Mouse (Mus musculus) limb, embryonic 13.5 days (tissue): ENCODE measurements around the gene Rec114. TPM values are rescaled to one million over a fixed set of nuclear protein-coding genes. Genes with fewer than 3 reads are reported as not detected.

Experiments used
- ATAC-seq: fragments of 200-750 bp; cut with Nextera tagmentation; 2 replicates; pipeline ENCODE4 v1.8.0; 2017; ENCODE audit warnings: low read depth, moderate number of reproducible peaks, moderate TSS enrichment; ENCODE audit not compliant: low FRiP score
- H3K27ac ChIP-seq: fragments of 300-500 bp; sonication (generic); 2 replicates; pipeline ENCODE4 v1.5.1; 2015; ENCODE audit warnings: inconsistent platforms, mild to moderate bottlenecking, moderate library complexity
- H3K27me3 ChIP-seq: fragments of 300-500 bp; sonication (generic); 2 replicates; pipeline ENCODE4 v1.6.1; 2015; ENCODE audit warnings: mild to moderate bottlenecking, inconsistent platforms
- H3K36me3 ChIP-seq: fragments of 300-500 bp; sonication (generic); 2 replicates; pipeline ENCODE4 v1.6.1; 2015; ENCODE audit warnings: inconsistent platforms, mild to moderate bottlenecking, moderate library complexity
- H3K4me1 ChIP-seq: fragments of 300-500 bp; sonication (generic); 2 replicates; pipeline ENCODE4 v1.6.1; 2015; ENCODE audit warnings: inconsistent platforms
- H3K4me2 ChIP-seq: fragments of 300-500 bp; sonication (generic); replicated peaks from 2 replicates; pipeline ENCODE4 v1.6.1; 2015; ENCODE audit warnings: inconsistent platforms, mild to moderate bottlenecking, moderate library complexity
- H3K4me3 ChIP-seq: fragments of 300-500 bp; sonication (generic); 2 replicates; pipeline ENCODE4 v1.5.1; 2015; ENCODE audit warnings: moderate library complexity, mild to moderate bottlenecking, inconsistent platforms
- H3K9ac ChIP-seq: fragments of 300-500 bp; sonication (generic); 2 replicates; pipeline ENCODE4 v1.6.1; 2015; ENCODE audit warnings: mild to moderate bottlenecking, inconsistent platforms
- H3K9me3 ChIP-seq: fragments of 300-500 bp; sonication (generic); 2 replicates; pipeline ENCODE4 v1.6.1; 2016; ENCODE audit warnings: inconsistent platforms
- WGBS: fragments of 180-500 bp; shearing (Covaris S2); methylation state at CpG from one replicate; pipeline ENCODE4 v1.1.7; 2015; 5-methylcytosine and 5-hydroxymethylcytosine counted together
- polyA plus RNA-seq: library from polyadenylated mRNA; unstranded; fragments of >200 nt; fragmentation: Nextera tagmentation; extraction: Ambion mirVana; gene quantifications from 2 replicates; pipeline ENCODE4 v1.2.1, GENCODE M21; 2015

The Rec114 gene
- polyA plus RNA-seq: 2.1 and 2.4 TPM in 2 replicates

GRCm38 (mm10) chr9:58743702-58744248, at the start of gene Rec114:
Rec114 (minus strand) TSS chr9:58743964.
- Histone ChIP-seq H3K9ac (no peak within 1 kb of the TSS), H3K9me3 (no peaks in the 10 kb centered on the region), H3K4me3 (no peak within 1 kb of the TSS), H3K27ac (no peak within 1 kb of the TSS), H3K4me1 (peaks cover 14% of the 10 kb centered on the region), H3K27me3 (no peaks in the 10 kb centered on the region), H3K36me3 (no peaks in the 10 kb centered on the region), H3K4me2 (no peak within 1 kb of the TSS)
- no peak for ATAC-seq
- 85% methylated on average over 3 of the region's 3 CpGs for WGBS

- H3K9me3 ChIP-seq: no peaks in the 10 kb centered on the region
- no peaks in the 10 kb centered on the region for H3K27me3 ChIP-seq
- 57% methylated on average over 3 of the region's 3 CpGs for whole genome bisulfite sequencing
- ATAC-seq: no peak
- H3K27ac ChIP-seq: no peak overlapping the region
- H3K4me1 ChIP-seq: no peaks in the 10 kb centered on the region
- H3K9ac ChIP-seq: no peak overlapping the region
- no peak overlapping the region for H3K4me3 ChIP-seq
- H3K4me2 ChIP-seq: no peak overlapping the region
- H3K36me3 ChIP-seq: no peaks in the 10 kb centered on the region
Observed at GRCm38 (mm10) chr9:58789476-58789875, 45.7 kb upstream of the Rec114 start.

GRCm38 (mm10) chr9:58775363-58775762, 31.6 kb upstream of the Rec114 start:
- H3K27ac ChIP-seq: no peak overlapping the region
- 9% methylated on average over 2 of the region's 2 CpGs for WGBS
- no peak overlapping the region for H3K4me2 ChIP-seq
- no peaks in the 10 kb centered on the region for H3K9me3 ChIP-seq
- no peaks in the 10 kb centered on the region for H3K4me1 ChIP-seq
- no peak overlapping the region for H3K9ac ChIP-seq
- no peaks in the 10 kb centered on the region for H3K27me3 ChIP-seq
- no peak for ATAC-seq
- no peaks in the 10 kb centered on the region for H3K36me3 ChIP-seq
- H3K4me3 ChIP-seq: no peak overlapping the region

- ATAC-seq: no peak
- Histone ChIP-seq H3K9ac (no peak overlapping the region), H3K27me3 (no peaks in the 10 kb centered on the region), H3K9me3 (no peaks in the 10 kb centered on the region), H3K36me3 (no peaks in the 10 kb centered on the region), H3K4me1 (peaks cover 5% of the 10 kb centered on the region; the same call in 1 of the 2 replicates), H3K27ac (no peak overlapping the region), H3K4me2 (no peak overlapping the region), H3K4me3 (no peak overlapping the region)
- whole genome bisulfite sequencing: 64% methylated on average over 3 of the region's 3 CpGs
Observed at GRCm38 (mm10) chr9:58774761-58775160, 31.0 kb upstream of the Rec114 start.

- Histone ChIP-seq H3K4me1 (peaks cover 5% of the 10 kb centered on the region; the same call in 1 of the 2 replicates), H3K9ac (no peak overlapping the region), H3K36me3 (no peaks in the 10 kb centered on the region), H3K9me3 (0 out of 2 replicates have a peak, but pooled peaks cover 2% of the 10 kb centered on the region), H3K27ac (no peak overlapping the region), H3K4me2 (0 out of 2 replicates have a peak overlapping the region, but pooled peaks have one; percentile 21), H3K27me3 (no peaks in the 10 kb centered on the region), H3K4me3 (no peak overlapping the region)
- WGBS: 50% methylated on average over 12 of the region's 12 CpGs
- no peak for ATAC-seq
Observed at GRCm38 (mm10) chr9:58769943-58770342, 26.2 kb upstream of the Rec114 start.

- Histone ChIP-seq H3K4me2 (no peak overlapping the region), H3K4me1 (peaks cover 10% of the 10 kb centered on the region; the same call in 1 of the 2 replicates), H3K9me3 (0 out of 2 replicates have a peak, but pooled peaks cover 2% of the 10 kb centered on the region), H3K36me3 (no peaks in the 10 kb centered on the region), H3K9ac (no peak overlapping the region), H3K27ac (no peak overlapping the region), H3K4me3 (no peak overlapping the region), H3K27me3 (no peaks in the 10 kb centered on the region)
- ATAC-seq: peak; percentile 85
- WGBS: 77% methylated on average over 17 of the region's 17 CpGs
Observed at GRCm38 (mm10) chr9:58766959-58767955, 23.5 kb upstream of the Rec114 start.

- 64% methylated on average over 5 of the region's 5 CpGs for WGBS
- no peak for ATAC-seq
- no peak overlapping the region for H3K9ac ChIP-seq
Observed at GRCm38 (mm10) chr9:58764354-58764753, 20.6 kb upstream of the Rec114 start.

GRCm38 (mm10) chr9:58763114-58763513, 19.4 kb upstream of the Rec114 start:
- 0 out of 2 replicates have a peak, but pooled peaks cover 2% of the 10 kb centered on the region for H3K9me3 ChIP-seq
- ATAC-seq: no peak
- H3K4me2 ChIP-seq: no peak overlapping the region
- no peak overlapping the region for H3K27ac ChIP-seq
- H3K4me3 ChIP-seq: no peak overlapping the region
- H3K27me3 ChIP-seq: no peaks in the 10 kb centered on the region
- no peak overlapping the region for H3K9ac ChIP-seq
- WGBS: 88% methylated on average over 4 of the region's 4 CpGs
- H3K36me3 ChIP-seq: no peaks in the 10 kb centered on the region
- 0 out of 2 replicates have a peak, but pooled peaks cover 6% of the 10 kb centered on the region for H3K4me1 ChIP-seq

More at GRCm38 (mm10) chr9:58764354-58764753, 20.6 kb upstream of the Rec114 start:
- no peaks in the 10 kb centered on the region for H3K27me3 ChIP-seq
- H3K4me1 ChIP-seq: 0 out of 2 replicates have a peak, but pooled peaks cover 6% of the 10 kb centered on the region
- H3K4me3 ChIP-seq: no peak overlapping the region
- H3K36me3 ChIP-seq: no peaks in the 10 kb centered on the region
- H3K9me3 ChIP-seq: 0 out of 2 replicates have a peak, but pooled peaks cover 2% of the 10 kb centered on the region
- no peak overlapping the region for H3K27ac ChIP-seq
- no peak overlapping the region for H3K4me2 ChIP-seq

- Histone ChIP-seq H3K4me2 (no peak overlapping the region), H3K4me3 (no peak overlapping the region), H3K4me1 (0 out of 2 replicates have a peak, but pooled peaks cover 6% of the 10 kb centered on the region), H3K36me3 (no peaks in the 10 kb centered on the region), H3K9me3 (no peaks in the 10 kb centered on the region), H3K27me3 (no peaks in the 10 kb centered on the region), H3K27ac (no peak overlapping the region), H3K9ac (no peak overlapping the region)
- ATAC-seq: no peak
- 49% methylated on average over 2 of the region's 2 CpGs for WGBS
Observed at GRCm38 (mm10) chr9:58762086-58762485, 18.3 kb upstream of the Rec114 start.

- no peak overlapping the region for H3K9ac ChIP-seq
- WGBS: 75% methylated on average over 7 of the region's 7 CpGs
- no peaks in the 10 kb centered on the region for H3K36me3 ChIP-seq
- H3K4me3 ChIP-seq: no peak overlapping the region
- ATAC-seq: no peak
- H3K4me1 ChIP-seq: peaks cover 4% of the 10 kb centered on the region
- no peak overlapping the region for H3K27ac ChIP-seq
- H3K27me3 ChIP-seq: no peaks in the 10 kb centered on the region
- H3K9me3 ChIP-seq: no peaks in the 10 kb centered on the region
- H3K4me2 ChIP-seq: no peak overlapping the region
Observed at GRCm38 (mm10) chr9:58758754-58759153, 15.0 kb upstream of the Rec114 start.

- Histone ChIP-seq H3K36me3 (no peaks in the 10 kb centered on the region), H3K4me2 (no peak overlapping the region), H3K4me3 (no peak overlapping the region), H3K27me3 (no peaks in the 10 kb centered on the region), H3K27ac (no peak overlapping the region), H3K9me3 (peaks cover 3% of the 10 kb centered on the region; the same call in 1 of the 2 replicates), H3K4me1 (peaks cover 11% of the 10 kb centered on the region), H3K9ac (no peak overlapping the region)
- ATAC-seq: no peak
- WGBS: 71% methylated on average over 12 of the region's 12 CpGs
Observed at GRCm38 (mm10) chr9:58756371-58757132, 12.8 kb upstream of the Rec114 start.
